Mouse (Mus musculus) heart, embryonic 13.5 days (tissue): ENCODE data around the gene Ost4. TPM values are rescaled to one million over a fixed set of nuclear protein-coding genes. Genes with fewer than 3 reads are reported as not detected.

ENCODE experiments used
- ATAC-seq: fragments of 200-750 bp; cut with Nextera tagmentation; 2 replicates; pipeline ENCODE4 v1.8.0; 2017; ENCODE audit warnings: moderate TSS enrichment; ENCODE audit not compliant: insufficient number of reproducible peaks, low FRiP score, low TSS enrichment; ENCODE audit errors: extremely low read depth
- H3K27ac ChIP-seq: fragments of 300-500 bp; sonication (generic); replicated peaks from 2 replicates; pipeline ENCODE4 v1.5.1; 2015; ENCODE audit warnings: moderate library complexity, mild to moderate bottlenecking, inconsistent platforms
- H3K27me3 ChIP-seq: fragments of 300-500 bp; sonication (generic); replicated peaks from 2 replicates; pipeline ENCODE4 v1.6.1; 2015; ENCODE audit warnings: mild to moderate bottlenecking, inconsistent platforms
- H3K36me3 ChIP-seq: fragments of 300-500 bp; sonication (generic); 2 replicates; pipeline ENCODE4 v1.6.1; 2015; ENCODE audit warnings: mild to moderate bottlenecking, inconsistent platforms
- H3K4me1 ChIP-seq: fragments of 300-500 bp; sonication (generic); 2 replicates; pipeline ENCODE4 v1.6.1; 2015; ENCODE audit warnings: inconsistent platforms
- H3K4me2 ChIP-seq: fragments of 300-500 bp; sonication (generic); 2 replicates; pipeline ENCODE4 v1.6.1; 2015; ENCODE audit warnings: inconsistent platforms, mild to moderate bottlenecking, moderate library complexity
- H3K4me3 ChIP-seq: fragments of 300-500 bp; sonication (generic); 2 replicates; pipeline ENCODE4 v1.5.1; 2015; ENCODE audit warnings: moderate library complexity, mild to moderate bottlenecking, inconsistent platforms
- H3K9ac ChIP-seq: fragments of 300-500 bp; sonication (generic); 2 replicates; pipeline ENCODE4 v1.6.1; 2015; ENCODE audit warnings: inconsistent platforms, mild to moderate bottlenecking, moderate library complexity
- H3K9me3 ChIP-seq: fragments of 300-500 bp; sonication (generic); 2 replicates; pipeline ENCODE4 v1.6.1; 2016; ENCODE audit warnings: inconsistent platforms
- WGBS: fragments of 180-500 bp; shearing (Covaris S2); methylation state at CpG from one replicate; pipeline ENCODE4 v1.1.7; 2015; ENCODE audit warnings: mixed read lengths; 5-methylcytosine and 5-hydroxymethylcytosine counted together
- polyA plus RNA-seq: library from polyadenylated mRNA; unstranded; fragments of >200 nt; fragmentation: Nextera tagmentation; extraction: Ambion mirVana; gene quantifications from 2 replicates; pipeline ENCODE4 v1.2.1, GENCODE M21; 2015

The Ost4 gene
- polyA plus RNA-seq, 1 experiment from 2014 or later = 421 TPM

DNA sequence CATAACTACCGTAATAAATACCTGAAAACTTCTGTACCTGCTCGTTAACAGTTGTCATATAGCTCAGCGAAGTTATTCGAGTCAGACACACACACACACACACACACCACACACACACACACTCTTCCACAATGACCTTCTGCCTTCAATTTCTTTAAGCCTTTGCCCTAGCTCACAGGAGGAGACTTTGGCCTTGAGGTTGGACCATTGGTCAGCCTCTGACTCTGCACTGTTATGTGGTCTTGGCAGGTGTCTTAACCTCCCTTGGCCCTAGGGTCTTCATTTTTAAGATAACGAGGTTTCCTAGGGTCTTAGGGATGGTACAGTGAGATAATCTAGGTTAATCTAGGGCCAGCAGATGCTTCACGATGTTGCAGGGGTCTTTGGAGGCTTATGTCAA is 36.8 kb upstream of the Ost4 start:
- Histone ChIP-seq H3K4me1 (peaks cover 16% of the 10 kb centered on the region), H3K36me3 (no peaks in the 10 kb centered on the region), H3K27me3 (peaks cover 22% of the 10 kb centered on the region), H3K9ac (no peak overlapping the region), H3K27ac (no peak overlapping the region), H3K4me3 (no peak overlapping the region), H3K9me3 (no peaks in the 10 kb centered on the region), H3K4me2 (no peak overlapping the region)
- WGBS = 84% methylated on average over 6 of the region's 6 CpGs
- no peak for ATAC-seq

GRCm38 (mm10) chr5:30943004-30943403 is 35.4 kb upstream of the Ost4 start:
- Histone ChIP-seq H3K27me3 (peaks cover 22% of the 10 kb centered on the region), H3K9ac (no peak overlapping the region), H3K36me3 (no peaks in the 10 kb centered on the region), H3K9me3 (no peaks in the 10 kb centered on the region), H3K4me3 (no peak overlapping the region), H3K4me2 (no peak overlapping the region), H3K27ac (no peak overlapping the region), H3K4me1 (peaks cover 11% of the 10 kb centered on the region)
- 81% methylated on average over 2 of the region's 2 CpGs for WGBS
- no peak for ATAC-seq

DNA sequence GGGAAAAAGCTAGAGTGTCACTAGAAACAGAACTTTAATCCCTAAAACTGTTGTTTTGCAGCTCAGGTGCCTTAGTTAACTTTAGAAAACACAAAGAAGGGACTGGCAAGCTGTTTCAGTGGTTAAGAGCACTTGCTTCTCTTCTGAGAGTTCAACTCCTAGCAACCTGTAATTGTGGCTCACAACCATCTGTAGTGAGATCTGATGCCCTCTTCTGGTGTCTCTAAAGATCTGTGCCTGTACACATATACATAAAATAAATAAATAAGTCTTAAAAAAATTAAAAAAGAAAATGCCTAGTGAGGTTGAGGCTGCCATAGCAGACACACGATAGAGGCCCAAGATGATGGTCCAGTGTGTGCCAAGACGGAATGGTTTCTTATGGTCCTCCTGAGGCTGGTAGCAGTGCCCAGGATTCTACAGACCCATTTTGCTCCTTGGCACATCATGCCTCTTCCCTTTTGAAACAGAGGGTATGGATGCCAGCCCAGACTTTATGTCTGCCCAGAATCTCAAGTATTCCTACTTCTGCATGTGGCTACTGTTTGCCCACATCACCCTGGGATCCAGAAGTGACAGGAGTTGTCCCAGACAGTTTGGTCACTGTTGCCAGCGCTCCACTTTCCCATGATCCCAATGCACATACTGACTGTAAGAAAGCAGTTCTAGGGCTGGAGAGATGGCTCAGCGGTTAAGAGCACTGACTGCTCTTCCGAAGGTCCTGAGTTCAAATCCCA is 27.3 kb upstream of the Ost4 start:
- ATAC-seq = no peak
- Histone ChIP-seq H3K4me1 (peaks cover 10% of the 10 kb centered on the region), H3K4me3 (no peak overlapping the region), H3K36me3 (no peaks in the 10 kb centered on the region), H3K27me3 (no peaks in the 10 kb centered on the region), H3K9ac (no peak overlapping the region), H3K27ac (no peak overlapping the region), H3K4me2 (no peak overlapping the region), H3K9me3 (no peaks in the 10 kb centered on the region)
- WGBS = 77% methylated on average over 5 of the region's 5 CpGs

DNA sequence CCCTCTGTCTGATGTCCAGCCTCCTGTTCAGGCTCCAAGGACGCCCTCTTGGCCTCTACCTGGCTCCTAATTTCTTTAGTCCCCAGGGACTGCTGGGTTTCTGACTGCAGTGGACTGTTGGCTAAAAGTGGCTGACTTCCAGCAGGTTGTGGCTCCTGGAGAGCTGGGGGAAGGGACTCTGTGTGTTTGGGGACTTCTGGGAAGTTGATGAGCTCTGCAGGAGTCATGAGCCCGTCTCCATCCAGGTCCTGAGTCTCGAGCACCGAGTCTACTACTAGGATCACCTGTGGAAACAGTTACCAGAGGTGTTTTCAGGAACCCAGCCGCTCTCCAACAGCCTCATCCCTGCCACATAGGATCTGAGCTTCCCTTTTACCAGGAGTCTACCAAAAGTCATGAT is 26.1 kb upstream of the Ost4 start:
- 54% methylated on average over 5 of the region's 5 CpGs for WGBS
- no peaks in the 10 kb centered on the region for H3K9me3 ChIP-seq
- ATAC-seq = no peak

DNA sequence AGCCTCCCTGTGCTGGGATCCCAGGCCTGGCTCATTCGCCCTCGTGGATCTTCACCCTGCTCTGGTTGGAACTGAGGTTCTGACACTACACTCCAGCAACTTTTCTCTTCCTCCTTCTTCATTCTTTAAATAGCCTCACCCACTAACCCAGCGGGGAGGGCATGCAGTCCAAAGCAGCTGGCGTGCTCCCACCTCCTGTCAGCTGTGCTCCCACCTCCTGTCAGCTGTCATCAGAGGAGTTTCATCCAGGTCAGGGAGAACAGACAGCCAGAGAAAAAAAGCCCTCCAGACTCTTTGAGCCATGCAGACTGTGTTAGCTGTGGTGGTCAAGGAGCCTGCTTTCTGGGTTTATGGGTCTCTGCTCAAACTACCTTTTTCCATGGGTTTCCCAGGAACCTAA is 23.8 kb upstream of the Ost4 start:
- peaks cover 14% of the 10 kb centered on the region for H3K4me1 ChIP-seq
- no peak overlapping the region for H3K9ac ChIP-seq
- H3K4me2 ChIP-seq = no peak overlapping the region
- no peaks in the 10 kb centered on the region for H3K27me3 ChIP-seq
- 52% methylated on average over 4 of the region's 4 CpGs for WGBS
- H3K4me3 ChIP-seq = no peak overlapping the region
- no peaks in the 10 kb centered on the region for H3K9me3 ChIP-seq
- H3K27ac ChIP-seq = no peak overlapping the region
- no peaks in the 10 kb centered on the region for H3K36me3 ChIP-seq
- ATAC-seq = no peak

More for the DNA sequence above, 26.1 kb upstream of the Ost4 start:
- H3K27me3 ChIP-seq = no peaks in the 10 kb centered on the region
- H3K27ac ChIP-seq = no peak overlapping the region
- no peak overlapping the region for H3K4me2 ChIP-seq
- H3K36me3 ChIP-seq = no peaks in the 10 kb centered on the region
- no peak overlapping the region for H3K4me3 ChIP-seq
- peaks cover 10% of the 10 kb centered on the region for H3K4me1 ChIP-seq
- H3K9ac ChIP-seq = no peak overlapping the region; the same call in 1 of the 2 replicates

GRCm38 (mm10) chr5:30930846-30931245 is 23.3 kb upstream of the Ost4 start:
- H3K9me3 ChIP-seq = no peaks in the 10 kb centered on the region
- no peaks in the 10 kb centered on the region for H3K27me3 ChIP-seq
- no peak for ATAC-seq
- 71% methylated on average over 6 of the region's 6 CpGs for WGBS
- no peak overlapping the region for H3K4me3 ChIP-seq
- H3K36me3 ChIP-seq = no peaks in the 10 kb centered on the region
- peaks cover 14% of the 10 kb centered on the region for H3K4me1 ChIP-seq
- no peak overlapping the region for H3K4me2 ChIP-seq
- no peak overlapping the region for H3K9ac ChIP-seq
- H3K27ac ChIP-seq = no peak overlapping the region

- Histone ChIP-seq H3K9me3 (no peaks in the 10 kb centered on the region), H3K4me1 (peaks cover 14% of the 10 kb centered on the region), H3K9ac (no peak overlapping the region), H3K27ac (no peak overlapping the region), H3K27me3 (0 out of 2 replicates have a peak, but pooled peaks cover 2% of the 10 kb centered on the region), H3K4me2 (no peak overlapping the region), H3K36me3 (no peaks in the 10 kb centered on the region), H3K4me3 (no peak overlapping the region)
- no peak for ATAC-seq
- WGBS = 50% methylated on average over 4 of the region's 4 CpGs
These were observed 22.5 kb upstream of the Ost4 start for GRCm38 (mm10) chr5:30930121-30930520.

DNA sequence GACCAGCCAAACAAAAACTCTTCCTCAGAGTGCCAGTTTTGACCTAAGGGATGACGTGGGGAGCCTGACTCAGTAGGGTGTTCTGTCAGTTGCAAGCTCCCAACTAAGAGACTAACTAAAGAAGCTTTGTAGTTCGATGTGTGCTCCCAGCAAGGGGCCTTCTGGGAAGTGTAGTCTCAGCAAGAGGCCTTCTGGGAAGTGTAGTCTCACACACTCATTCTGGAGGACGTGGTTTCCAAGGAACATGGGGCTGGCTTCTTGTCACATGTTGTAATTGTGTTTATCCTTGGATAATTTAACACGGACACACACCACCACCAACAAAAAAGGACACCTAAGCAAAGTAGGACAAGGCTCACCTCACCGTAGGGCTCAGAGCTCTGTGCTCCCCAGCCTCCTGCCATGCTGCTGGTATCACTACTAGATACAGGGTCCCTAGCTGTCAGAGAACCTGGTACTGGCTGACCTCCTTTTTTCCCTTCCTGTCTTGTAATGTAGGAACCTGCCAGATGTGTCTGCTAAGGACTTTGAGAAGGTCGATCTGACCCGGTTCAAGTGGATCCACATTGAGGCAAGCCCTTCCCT is 20.4 kb upstream of the Ost4 start:
- Histone ChIP-seq H3K4me2 (peak overlapping the region; percentile 58), H3K4me3 (peak overlapping the region; percentile 16; the same call in 1 of the 2 replicates), H3K4me1 (peaks cover 18% of the 10 kb centered on the region), H3K27ac (no peak overlapping the region), H3K9ac (no peak overlapping the region), H3K36me3 (no peaks in the 10 kb centered on the region), H3K27me3 (peaks cover 2% of the 10 kb centered on the region; the same call in 1 of the 2 replicates), H3K9me3 (no peaks in the 10 kb centered on the region)
- WGBS = 35% methylated on average over 7 of the region's 7 CpGs
- no peak for ATAC-seq

DNA sequence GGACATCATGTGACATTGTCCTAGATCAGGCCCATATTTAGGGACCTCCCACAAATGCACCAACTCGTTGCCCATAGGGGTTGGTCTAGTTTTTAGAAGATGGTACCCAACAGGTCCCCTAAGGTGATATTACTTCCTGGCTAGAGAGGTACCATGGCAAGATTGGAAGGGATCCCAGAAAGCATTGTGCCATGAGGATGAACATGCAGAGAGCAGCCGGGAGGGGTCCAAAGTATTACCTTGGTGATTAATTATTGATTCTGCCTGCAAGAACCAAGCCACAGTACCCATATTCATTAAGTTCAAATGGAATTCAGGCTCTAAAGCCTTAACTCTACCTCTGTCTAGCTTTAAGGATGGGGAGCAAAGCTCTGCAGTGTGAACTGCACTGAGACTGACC is 18.5 kb upstream of the Ost4 start:
- Histone ChIP-seq H3K4me3 (no peak overlapping the region), H3K4me2 (no peak overlapping the region), H3K4me1 (peaks cover 30% of the 10 kb centered on the region), H3K9me3 (no peaks in the 10 kb centered on the region), H3K9ac (no peak overlapping the region), H3K36me3 (0 out of 2 replicates have a peak, but pooled peaks cover 1% of the 10 kb centered on the region), H3K27ac (no peak overlapping the region), H3K27me3 (peaks cover 2% of the 10 kb centered on the region; the same call in 1 of the 2 replicates)
- 77% methylated on average over 2 of the region's 2 CpGs for WGBS
- ATAC-seq = no peak

- peaks cover 34% of the 10 kb centered on the region for H3K4me1 ChIP-seq
- H3K27me3 ChIP-seq = peaks cover 2% of the 10 kb centered on the region; the same call in 1 of the 2 replicates
- 92% methylated on average over 5 of the region's 5 CpGs for WGBS
- no peak overlapping the region for H3K4me2 ChIP-seq
- ATAC-seq = no peak
- H3K9me3 ChIP-seq = no peaks in the 10 kb centered on the region
- H3K27ac ChIP-seq = no peak overlapping the region
- no peak overlapping the region for H3K4me3 ChIP-seq
- H3K36me3 ChIP-seq = peaks cover 10% of the 10 kb centered on the region; the same call in 1 of the 2 replicates
- H3K9ac ChIP-seq = no peak overlapping the region
These were observed 17.6 kb upstream of the Ost4 start for GRCm38 (mm10) chr5:30925217-30925616.

DNA sequence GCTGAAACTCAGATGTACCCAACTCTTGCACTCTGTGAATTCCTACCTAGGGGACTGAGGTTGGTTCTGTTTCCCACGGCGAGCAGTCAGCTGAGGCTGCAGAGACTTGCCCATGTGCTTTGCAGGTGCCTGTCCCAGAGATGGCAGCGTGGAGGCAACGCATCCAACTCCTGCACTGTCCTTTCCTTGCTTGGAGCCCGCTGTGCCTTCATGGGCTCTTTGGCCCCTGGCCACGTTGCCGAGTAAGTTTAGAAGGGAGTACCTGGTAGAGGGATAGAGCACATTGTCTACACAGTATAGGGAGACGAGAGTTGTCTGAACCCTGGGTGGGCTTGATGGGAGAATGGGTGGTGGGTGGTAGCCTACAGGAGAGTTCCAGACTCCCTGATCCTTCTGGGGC is 17.0 kb upstream of the Ost4 start:
- no peak for ATAC-seq
- H3K9me3 ChIP-seq = no peaks in the 10 kb centered on the region
- peaks cover 34% of the 10 kb centered on the region for H3K4me1 ChIP-seq
- no peak overlapping the region for H3K4me3 ChIP-seq
- H3K27me3 ChIP-seq = peaks cover 2% of the 10 kb centered on the region; the same call in 1 of the 2 replicates
- WGBS = 82% methylated on average over 8 of the region's 8 CpGs
- H3K36me3 ChIP-seq = peaks cover 15% of the 10 kb centered on the region
- no peak overlapping the region for H3K4me2 ChIP-seq
- no peak overlapping the region for H3K27ac ChIP-seq
- H3K9ac ChIP-seq = no peak overlapping the region
